Mouse (Mus musculus) lung, postnatal 0 days (tissue): ENCODE results near the gene Ehmt2.

Experiments
- CTCF ChIP-seq: IDR thresholded peaks from 2 replicates; pipeline ENCODE4 v1.5.1; 2016; ENCODE audit warnings: antibody characterized with exemption, mild to moderate bottlenecking
- EP300 ChIP-seq: IDR thresholded peaks from 2 replicates; pipeline ENCODE4 v1.6.1; 2016; ENCODE audit warnings: antibody characterized with exemption, mild to moderate bottlenecking, control low read depth

DNA sequence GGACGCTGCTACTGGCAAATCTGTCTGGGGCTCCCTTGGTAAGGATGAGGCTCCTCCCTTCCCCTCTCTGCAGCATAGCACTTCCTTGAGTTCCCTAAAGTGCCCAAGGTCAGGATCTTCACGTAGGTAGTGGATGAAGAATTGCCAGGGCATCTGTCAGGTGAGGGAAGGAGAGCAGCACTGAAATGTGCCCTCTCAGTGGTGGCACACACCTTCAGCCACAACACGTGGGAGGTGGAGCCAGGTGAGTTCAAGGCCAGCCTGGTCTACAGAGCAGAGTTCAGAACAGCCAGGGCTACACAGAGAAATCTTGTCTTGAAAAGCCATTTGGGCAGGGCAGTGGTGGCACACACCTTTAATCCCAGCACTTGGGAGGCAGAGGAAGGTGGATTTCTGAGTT, 43.5 kb upstream of the Ehmt2 start:
- TF ChIP-seq CTCF (no peak), EP300 (no peak)
